Mouse (Mus musculus): ENCODE results near the gene 4930432M17Rik.

- TF ChIP-seq POLR2A (IDR thresholded peaks at IDR 0.05; ENCODE audit: low read depth, low read length) (no peak), CTCF (IDR thresholded peaks at IDR 0.05; ENCODE audit: extremely low read depth, insufficient read length, insufficient replicate concordance, low read depth, low read length) (no peak)
Observed at GRCm38 (mm10) chr3:121638241-121638640, 32.3 kb upstream of the 4930432M17Rik start.
